Mouse (Mus musculus) forebrain, embryonic 11.5 days (tissue): ENCODE measurements around the gene Isg20l2. TPM values are rescaled to one million over a fixed set of nuclear protein-coding genes. Genes with fewer than 3 reads are reported as not detected.

ENCODE experiments used
- ATAC-seq: fragments of 200-750 bp; cut with Nextera tagmentation; replicated peaks from 2 replicates; pipeline ENCODE4 v1.8.0; 2017; ENCODE audit warnings: moderate TSS enrichment; ENCODE audit not compliant: low FRiP score
- DNase-seq: peaks from one replicate; pipeline ENCODE4 v3.0.0-alpha.2; 2017; ENCODE audit warnings: low spot score
- H3K27ac ChIP-seq: fragments of 300-500 bp; sonication (generic); 2 replicates; pipeline ENCODE4 v1.5.1; 2014; ENCODE audit warnings: low read depth, low read length
- H3K27me3 ChIP-seq: fragments of 300-500 bp; sonication (generic); 2 replicates; pipeline ENCODE4 v1.6.1; 2014; ENCODE audit warnings: mild to moderate bottlenecking, low read length, mixed read lengths; ENCODE audit not compliant: control insufficient read depth, insufficient read depth
- H3K36me3 ChIP-seq: fragments of 300-500 bp; sonication (generic); 2 replicates; pipeline ENCODE4 v1.6.1; 2014; ENCODE audit warnings: mild to moderate bottlenecking, low read length, moderate library complexity, mixed read lengths; ENCODE audit not compliant: control insufficient read depth, insufficient read depth
- H3K4me1 ChIP-seq: fragments of 300-500 bp; sonication (generic); replicated peaks from 2 replicates; pipeline ENCODE4 v1.6.1; 2014; ENCODE audit warnings: low read length, mixed read lengths; ENCODE audit not compliant: control insufficient read depth, insufficient read depth
- H3K4me2 ChIP-seq: fragments of 300-500 bp; sonication (generic); 2 replicates; pipeline ENCODE4 v1.6.1; 2014; ENCODE audit warnings: low read depth, mild to moderate bottlenecking, low read length, moderate library complexity, mixed read lengths; ENCODE audit not compliant: severe bottlenecking
- H3K4me3 ChIP-seq: fragments of 300-500 bp; sonication (generic); 2 replicates; pipeline ENCODE4 v1.5.1; 2014; ENCODE audit warnings: low read depth, low read length
- H3K9ac ChIP-seq: fragments of 300-500 bp; sonication (generic); 2 replicates; pipeline ENCODE4 v1.6.1; 2014; ENCODE audit warnings: low read length
- H3K9me3 ChIP-seq: fragments of 300-500 bp; sonication (generic); 2 replicates; pipeline ENCODE4 v1.6.1; 2016; ENCODE audit warnings: low read length, mixed read lengths; ENCODE audit not compliant: control insufficient read depth
- WGBS: fragments of 180-500 bp; shearing (Covaris S2); extraction: QIAGEN DNeasy Blood & Tissue Kit; methylation state at CpG from one replicate; pipeline ENCODE4 v1.1.7; 2014; 5-methylcytosine and 5-hydroxymethylcytosine counted together
- polyA plus RNA-seq: library from polyadenylated mRNA; unstranded; fragments of >200 nt; fragmentation: Nextera tagmentation; extraction: Ambion mirVana; gene quantifications from 2 replicates; pipeline ENCODE4 v1.2.1, GENCODE M21; 2014

Gene Isg20l2
- polyA plus RNA-seq, 1 experiment from 2014 or later = 73.9 TPM

GRCm38 (mm10) chr3:87918551-87918950, 11.6 kb upstream of the Isg20l2 start:
- no peak overlapping the region for H3K4me2 ChIP-seq
- H3K4me3 ChIP-seq = no peak overlapping the region
- no peak overlapping the region for H3K9ac ChIP-seq
- DNase-seq (no peak), ATAC-seq (no peak)
- 93% methylated on average over 1 of the region's 1 CpGs for whole genome bisulfite sequencing
- no peaks in the 10 kb centered on the region for H3K9me3 ChIP-seq
- H3K4me1 ChIP-seq = peaks cover 6% of the 10 kb centered on the region; the same call in 1 of the 2 replicates
- peaks cover 8% of the 10 kb centered on the region for H3K36me3 ChIP-seq
- H3K27ac ChIP-seq = no peak overlapping the region
- no peaks in the 10 kb centered on the region for H3K27me3 ChIP-seq

- peak; percentile 82 for ATAC-seq
- Histone ChIP-seq H3K9me3 (no peaks in the 10 kb centered on the region), H3K27ac (peak within 1 kb of the TSS; percentile 76), H3K36me3 (peaks cover 4% of the 10 kb centered on the region), H3K4me1 (peaks cover 6% of the 10 kb centered on the region; the same call in 1 of the 2 replicates), H3K9ac (peak within 1 kb of the TSS; percentile 71), H3K27me3 (no peaks in the 10 kb centered on the region), H3K4me3 (peak within 1 kb of the TSS; percentile 68), H3K4me2 (peak within 1 kb of the TSS; percentile 73)
- under 1% methylated on average over 30 of the region's 30 CpGs for WGBS
- peak; percentile 80 for DNase-seq
Measured at GRCm38 (mm10) chr3:87919336-87920108, 10.6 kb upstream of the Isg20l2 start, which contains the start of gene Mrpl24. Gene Mrpl24 (plus strand): TSS chr3:87919506.

- H3K4me3 ChIP-seq = peak overlapping the region; percentile 68
- H3K27ac ChIP-seq = no peak overlapping the region
- peaks cover 6% of the 10 kb centered on the region for H3K36me3 ChIP-seq
- H3K9ac ChIP-seq = peak overlapping the region; percentile 71; the same call in 1 of the 2 replicates
- H3K4me1 ChIP-seq = peaks cover 6% of the 10 kb centered on the region; the same call in 1 of the 2 replicates
- WGBS = 68% methylated on average over 9 of the region's 9 CpGs
- H3K27me3 ChIP-seq = no peaks in the 10 kb centered on the region
- DNase-seq = no peak
- peak overlapping the region; percentile 73 for H3K4me2 ChIP-seq
- no peak for ATAC-seq
- no peaks in the 10 kb centered on the region for H3K9me3 ChIP-seq
Measured at GRCm38 (mm10) chr3:87920270-87920943, 9.7 kb upstream of the Isg20l2 start.

GRCm38 (mm10) chr3:87924996-87925395, 5.1 kb upstream of the Isg20l2 start:
- Histone ChIP-seq H3K4me2 (no peak overlapping the region), H3K9me3 (no peaks in the 10 kb centered on the region), H3K36me3 (peaks cover 10% of the 10 kb centered on the region), H3K27me3 (no peaks in the 10 kb centered on the region), H3K4me3 (no peak overlapping the region), H3K27ac (no peak overlapping the region), H3K4me1 (peaks cover 6% of the 10 kb centered on the region), H3K9ac (no peak overlapping the region)
- WGBS = 92% methylated on average over 7 of the region's 7 CpGs
- DNase-seq (no peak), ATAC-seq (no peak)

GRCm38 (mm10) chr3:87927452-87927851, 2.7 kb upstream of the Isg20l2 start:
- no peak overlapping the region for H3K4me3 ChIP-seq
- peaks cover 16% of the 10 kb centered on the region for H3K36me3 ChIP-seq
- ATAC-seq = no peak
- H3K27me3 ChIP-seq = no peaks in the 10 kb centered on the region
- no peak overlapping the region for H3K4me2 ChIP-seq
- no peak for DNase-seq
- peaks cover 10% of the 10 kb centered on the region for H3K4me1 ChIP-seq
- no peak overlapping the region for H3K27ac ChIP-seq
- H3K9ac ChIP-seq = no peak overlapping the region
- H3K9me3 ChIP-seq = no peaks in the 10 kb centered on the region
- 96% methylated on average over 5 of the region's 5 CpGs for WGBS

GRCm38 (mm10) chr3:87929341-87930077, 605 bp upstream of the Isg20l2 start:
- Histone ChIP-seq H3K27me3 (no peaks in the 10 kb centered on the region), H3K9me3 (no peaks in the 10 kb centered on the region), H3K27ac (0 out of 2 replicates have a peak overlapping the region, but pooled peaks have one; percentile 25), H3K9ac (peak overlapping the region; percentile 92), H3K4me3 (peak overlapping the region; percentile 93), H3K4me1 (peaks cover 10% of the 10 kb centered on the region), H3K4me2 (peak overlapping the region; percentile 68), H3K36me3 (peaks cover 19% of the 10 kb centered on the region)
- ATAC-seq (no peak), DNase-seq (no peak)
- WGBS = 9% methylated on average over 26 of the region's 26 CpGs

- peaks cover 14% of the 10 kb centered on the region for H3K4me1 ChIP-seq
- no peak for DNase-seq
- no peak overlapping the region for H3K9ac ChIP-seq
- ATAC-seq = no peak
- H3K27ac ChIP-seq = no peak overlapping the region
- no peak overlapping the region for H3K4me3 ChIP-seq
- H3K27me3 ChIP-seq = no peaks in the 10 kb centered on the region
- H3K36me3 ChIP-seq = peaks cover 15% of the 10 kb centered on the region; the same call in 1 of the 2 replicates
- no peaks in the 10 kb centered on the region for H3K9me3 ChIP-seq
- 86% methylated on average over 5 of the region's 5 CpGs for whole genome bisulfite sequencing
- no peak overlapping the region for H3K4me2 ChIP-seq
Measured at GRCm38 (mm10) chr3:87934026-87934425, 3.9 kb downstream of the Isg20l2 start.

- no peaks in the 10 kb centered on the region for H3K27me3 ChIP-seq
- H3K9ac ChIP-seq = no peak overlapping the region
- H3K4me1 ChIP-seq = peaks cover 11% of the 10 kb centered on the region; the same call in 1 of the 2 replicates
- no peak overlapping the region for H3K4me2 ChIP-seq
- H3K27ac ChIP-seq = no peak overlapping the region
- H3K9me3 ChIP-seq = no peaks in the 10 kb centered on the region
- H3K4me3 ChIP-seq = no peak overlapping the region
- DNase-seq (no peak), ATAC-seq (no peak)
- peaks cover 15% of the 10 kb centered on the region; the same call in 1 of the 2 replicates for H3K36me3 ChIP-seq
- 73% methylated on average over 4 of the region's 4 CpGs for WGBS
Measured at GRCm38 (mm10) chr3:87934501-87934900, 4.4 kb downstream of the Isg20l2 start.
